Mouse (Mus musculus) myocyte (in vitro differentiated cells): ENCODE data around the gene Gm3005.
"Not testable (repeated sequence)": the region's sequence is repeated elsewhere in the genome, so short reads cannot be mapped to it uniquely, and the experiment has no call there.

ENCODE experiments used
- CEBPB ChIP-seq: IDR thresholded peaks from 2 replicates; pipeline ENCODE4 v1.6.1; 2011; ENCODE audit warnings: mild to moderate bottlenecking, moderate library complexity; ENCODE audit not compliant: poor library complexity, insufficient read depth, severe bottlenecking
- E2F4 ChIP-seq: IDR thresholded peaks from one replicate; pipeline ENCODE4 v1.6.1; 2011; ENCODE audit warnings: mild to moderate bottlenecking, control low read depth, moderate library complexity; ENCODE audit not compliant: insufficient read depth
- MAX ChIP-seq: IDR thresholded peaks from one replicate; pipeline ENCODE4 v1.6.1; 2011; ENCODE audit warnings: low read depth, mild to moderate bottlenecking, control low read depth
- MYOD1 ChIP-seq, 3 experiments: IDR thresholded peaks; one replicate each; pipeline ENCODE4 v1.6.1; 2011; ENCODE audit warnings: control low read depth in 2 of 3, low read depth in 2 of 3, mild to moderate bottlenecking in 2 of 3, moderate library complexity in 1 of 3; ENCODE audit not compliant: insufficient read length in 2 of 3, control insufficient read depth in 1 of 3
- MYOG ChIP-seq, 3 experiments: IDR thresholded peaks; one replicate each; pipeline ENCODE4 v1.6.1; 2011; ENCODE audit warnings: control low read depth in 2 of 3, low read depth in 2 of 3, mild to moderate bottlenecking in 2 of 3; ENCODE audit not compliant: insufficient read length in 2 of 3, control insufficient read depth in 1 of 3, insufficient read depth in 1 of 3
- POLR2A ChIP-seq: IDR thresholded peaks from one replicate; pipeline ENCODE4 v1.6.1; 2011; ENCODE audit warnings: low read depth, mild to moderate bottlenecking, control low read depth, moderate library complexity; ENCODE audit not compliant: insufficient read length
- POLR2AphosphoS2 ChIP-seq: IDR thresholded peaks from one replicate; pipeline ENCODE4 v1.6.1; 2011; ENCODE audit warnings: low read depth, control low read depth; ENCODE audit not compliant: insufficient read length
- REST ChIP-seq: IDR thresholded peaks from one replicate; pipeline ENCODE4 v1.6.1; 2011; ENCODE audit warnings: mild to moderate bottlenecking, control low read depth, moderate library complexity; ENCODE audit not compliant: insufficient read depth, insufficient read length
- SRF ChIP-seq: IDR thresholded peaks from one replicate; pipeline ENCODE4 v1.6.1; 2011; ENCODE audit warnings: low read depth; ENCODE audit not compliant: control insufficient read depth, insufficient read length
- TCF12 ChIP-seq: IDR thresholded peaks from one replicate; pipeline ENCODE4 v1.6.1; 2011; ENCODE audit warnings: mild to moderate bottlenecking, control low read depth; ENCODE audit not compliant: poor library complexity, insufficient read depth, severe bottlenecking
- TCF3 ChIP-seq: IDR thresholded peaks from one replicate; pipeline ENCODE4 v1.6.1; 2011; ENCODE audit warnings: low read depth, control low read depth; ENCODE audit not compliant: insufficient read length
- USF1 ChIP-seq: IDR thresholded peaks from one replicate; pipeline ENCODE4 v1.6.1; 2011; ENCODE audit warnings: low read depth, mild to moderate bottlenecking, control low read depth, moderate library complexity

DNA sequence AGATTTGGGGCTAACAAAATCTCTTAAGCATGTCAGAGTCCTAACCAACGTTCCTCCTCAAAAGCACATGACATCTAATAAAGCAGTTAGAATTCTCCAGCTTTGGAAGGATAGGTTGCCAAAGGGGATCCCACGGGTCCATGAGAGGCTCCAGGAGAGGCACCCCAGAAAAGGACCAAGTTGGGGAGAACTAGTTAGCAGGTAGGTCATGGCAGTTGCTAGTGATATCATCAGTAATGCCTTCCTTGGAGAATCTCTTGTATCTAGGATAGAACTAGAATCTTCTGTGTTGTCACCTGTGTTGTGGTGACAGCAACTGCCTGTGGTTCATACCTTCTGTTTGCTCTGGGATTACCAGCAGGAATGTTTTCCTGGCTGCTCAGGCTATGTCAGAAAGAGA is 33.1 kb upstream of the Gm3005 start, which contains the start of gene Gm10413:
- not testable (repeated sequence) for TF ChIP-seq E2F4; USF1; POLR2AphosphoS2; POLR2A; MYOD1 (IDR thresholded peaks at IDR 0.05; ENCODE audit: control insufficient read depth in 1 of 3, insufficient read length in 2 of 3, low read depth in 2 of 3); CEBPB; MAX; TCF12; MYOG (IDR thresholded peaks at IDR 0.05; ENCODE audit: control insufficient read depth in 1 of 3, insufficient read depth in 1 of 3, insufficient read length in 2 of 3, low read depth in 2 of 3); SRF; REST; TCF3
